Mouse (Mus musculus) heart, embryonic 11.5 days (tissue): ENCODE data around the gene Lgals3bp. TPM values are rescaled to one million over a fixed set of nuclear protein-coding genes. Genes with fewer than 3 reads are reported as not detected.

Experiments used
- ATAC-seq: fragments of 200-750 bp; cut with Nextera tagmentation; replicated peaks from 2 replicates; pipeline ENCODE4 v1.8.0; 2017; ENCODE audit warnings: moderate library complexity; ENCODE audit not compliant: insufficient number of reproducible peaks, low FRiP score, low TSS enrichment
- H3K27ac ChIP-seq: fragments of 300-500 bp; sonication (generic); 2 replicates; pipeline ENCODE4 v1.5.1; 2014; ENCODE audit warnings: mild to moderate bottlenecking, low read depth, low read length
- H3K27me3 ChIP-seq: fragments of 300-500 bp; sonication (generic); 2 replicates; pipeline ENCODE4 v1.6.1; 2014; ENCODE audit warnings: mild to moderate bottlenecking, low read length, mixed read lengths; ENCODE audit not compliant: control insufficient read depth, insufficient read depth
- H3K36me3 ChIP-seq: fragments of 300-500 bp; sonication (generic); 2 replicates; pipeline ENCODE4 v1.6.1; 2014; ENCODE audit warnings: mild to moderate bottlenecking, low read length, moderate library complexity, mixed read lengths; ENCODE audit not compliant: control insufficient read depth, insufficient read depth
- H3K4me1 ChIP-seq: fragments of 300-500 bp; sonication (generic); 2 replicates; pipeline ENCODE4 v1.6.1; 2014; ENCODE audit warnings: low read length; ENCODE audit not compliant: control insufficient read depth, insufficient read depth
- H3K4me2 ChIP-seq: fragments of 300-500 bp; sonication (generic); 2 replicates; pipeline ENCODE4 v1.6.1; 2014; ENCODE audit warnings: mild to moderate bottlenecking, moderate library complexity
- H3K4me3 ChIP-seq: fragments of 300-500 bp; sonication (generic); 2 replicates; pipeline ENCODE4 v1.5.1; 2014; ENCODE audit warnings: low read depth, low read length
- H3K9ac ChIP-seq: fragments of 300-500 bp; sonication (generic); 2 replicates; pipeline ENCODE4 v1.6.1; 2014; ENCODE audit warnings: mild to moderate bottlenecking, low read depth, low read length, moderate library complexity
- H3K9me3 ChIP-seq: fragments of 300-500 bp; sonication (generic); replicated peaks from 2 replicates; pipeline ENCODE4 v1.6.1; 2016; ENCODE audit warnings: low read length; ENCODE audit not compliant: control insufficient read depth
- WGBS: fragments of 180-500 bp; shearing (Covaris S2); extraction: QIAGEN DNeasy Blood & Tissue Kit; methylation state at CpG from one replicate; pipeline ENCODE4 v1.1.7; 2014; ENCODE audit not compliant: insufficient replicate concordance; 5-methylcytosine and 5-hydroxymethylcytosine counted together
- polyA plus RNA-seq: library from polyadenylated mRNA; unstranded; fragments of >200 nt; fragmentation: Nextera tagmentation; extraction: Ambion mirVana; gene quantifications from 2 replicates; pipeline ENCODE4 v1.2.1, GENCODE M21; 2014

Gene Lgals3bp
- polyA plus RNA-seq, 1 experiment from 2014 or later = 3.1 TPM

DNA sequence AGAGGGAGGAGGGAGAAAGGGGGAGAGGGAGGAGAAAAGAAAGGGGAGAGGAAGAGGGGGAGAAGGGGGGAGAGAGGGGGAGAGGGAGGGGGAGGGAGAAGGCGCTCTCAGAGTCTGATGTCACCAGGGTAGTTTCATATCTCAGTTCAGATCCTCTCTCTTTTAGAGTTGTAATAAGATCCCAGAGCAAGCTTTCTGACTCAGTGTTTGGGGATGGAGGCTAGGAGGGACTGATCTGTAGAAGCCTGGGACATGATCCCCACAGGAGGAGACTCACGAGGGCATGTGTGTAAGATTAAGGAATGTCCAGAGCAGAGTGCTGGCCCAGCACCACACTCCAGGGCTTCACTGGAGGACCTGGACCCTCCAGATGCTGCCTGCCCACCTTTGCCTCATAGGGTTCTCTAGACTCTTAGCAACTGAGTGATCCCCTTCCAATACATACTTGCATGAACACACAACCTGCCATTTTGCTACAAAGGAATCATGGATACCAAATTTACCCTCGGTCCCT, 25.4 kb upstream of the Lgals3bp start:
- no peak overlapping the region for H3K9ac ChIP-seq
- H3K4me1 ChIP-seq = peaks cover 27% of the 10 kb centered on the region
- H3K4me2 ChIP-seq = peak overlapping the region; percentile 60
- H3K36me3 ChIP-seq = no peaks in the 10 kb centered on the region
- H3K27ac ChIP-seq = no peak overlapping the region
- peaks cover 4% of the 10 kb centered on the region; the same call in 1 of the 2 replicates for H3K27me3 ChIP-seq
- ATAC-seq = no peak
- no peak overlapping the region for H3K4me3 ChIP-seq
- H3K9me3 ChIP-seq = no peaks in the 10 kb centered on the region
- WGBS = 37% methylated on average over 3 of the region's 3 CpGs

GRCm38 (mm10) chr11:118426765-118427164, 24.9 kb upstream of the Lgals3bp start:
- Histone ChIP-seq H3K27ac (no peak overlapping the region), H3K36me3 (no peaks in the 10 kb centered on the region), H3K27me3 (peaks cover 4% of the 10 kb centered on the region; the same call in 1 of the 2 replicates), H3K9ac (no peak overlapping the region), H3K4me2 (no peak overlapping the region), H3K9me3 (no peaks in the 10 kb centered on the region), H3K4me3 (no peak overlapping the region), H3K4me1 (peaks cover 24% of the 10 kb centered on the region)
- 59% methylated on average over 5 of the region's 5 CpGs for WGBS
- no peak for ATAC-seq

DNA sequence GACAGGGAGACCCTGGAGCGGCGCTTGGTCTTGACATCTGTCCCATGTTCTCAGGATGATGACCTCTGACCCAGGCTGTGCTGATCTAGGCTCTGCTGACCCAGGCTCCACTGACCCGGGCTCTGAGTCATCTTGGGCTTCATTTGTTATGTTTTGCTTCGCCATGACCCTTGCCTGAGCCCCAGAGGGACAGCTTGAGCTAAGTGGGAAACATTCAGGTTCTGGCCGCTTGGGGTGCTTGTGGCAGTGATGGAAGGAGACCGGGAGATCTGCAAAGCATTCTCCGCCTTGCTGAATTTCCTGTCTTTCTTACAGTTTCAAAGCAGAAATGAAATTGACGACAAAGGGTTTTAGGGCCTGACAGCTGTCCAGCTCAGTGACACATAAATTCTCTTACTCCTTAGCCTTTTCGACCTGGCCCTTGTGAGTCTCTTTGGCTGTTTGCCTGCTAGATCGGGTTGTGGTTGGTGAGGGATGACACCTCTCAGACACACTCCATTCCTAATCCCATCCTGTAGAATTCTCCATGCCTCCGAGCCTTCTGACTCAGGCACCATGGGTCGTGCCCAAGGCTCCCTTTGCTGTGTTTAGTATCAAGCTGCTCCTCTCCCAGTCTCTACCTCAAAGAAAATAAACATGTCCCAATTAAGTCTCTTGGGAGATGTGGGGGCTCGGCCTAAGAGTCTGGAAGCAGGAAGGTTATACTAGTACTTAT, 22.9 kb upstream of the Lgals3bp start:
- Histone ChIP-seq H3K36me3 (no peaks in the 10 kb centered on the region), H3K4me1 (peaks cover 24% of the 10 kb centered on the region), H3K4me2 (no peak overlapping the region), H3K9ac (no peak overlapping the region), H3K27me3 (peaks cover 4% of the 10 kb centered on the region; the same call in 1 of the 2 replicates), H3K4me3 (no peak overlapping the region), H3K9me3 (no peaks in the 10 kb centered on the region), H3K27ac (no peak overlapping the region)
- WGBS = 45% methylated on average over 13 of the region's 13 CpGs
- no peak for ATAC-seq

- Histone ChIP-seq H3K4me2 (peak overlapping the region; percentile 63), H3K9me3 (no peaks in the 10 kb centered on the region), H3K36me3 (no peaks in the 10 kb centered on the region), H3K9ac (peak overlapping the region; percentile 48), H3K4me1 (peaks cover 16% of the 10 kb centered on the region), H3K27me3 (no peaks in the 10 kb centered on the region), H3K27ac (no peak overlapping the region), H3K4me3 (peak overlapping the region; percentile 24)
- WGBS = 8% methylated on average over 18 of the region's 18 CpGs
- no peak for ATAC-seq
Observed at GRCm38 (mm10) chr11:118423266-118423971, 21.5 kb upstream of the Lgals3bp start.

- Histone ChIP-seq H3K4me2 (no peak overlapping the region), H3K27ac (no peak overlapping the region), H3K4me1 (peaks cover 14% of the 10 kb centered on the region), H3K36me3 (peaks cover 2% of the 10 kb centered on the region; the same call in 1 of the 2 replicates), H3K27me3 (no peaks in the 10 kb centered on the region), H3K9me3 (no peaks in the 10 kb centered on the region), H3K4me3 (no peak overlapping the region), H3K9ac (no peak overlapping the region)
- 78% methylated on average over 7 of the region's 7 CpGs for WGBS
- ATAC-seq = no peak
Observed at GRCm38 (mm10) chr11:118420261-118420660, 18.4 kb upstream of the Lgals3bp start.

DNA sequence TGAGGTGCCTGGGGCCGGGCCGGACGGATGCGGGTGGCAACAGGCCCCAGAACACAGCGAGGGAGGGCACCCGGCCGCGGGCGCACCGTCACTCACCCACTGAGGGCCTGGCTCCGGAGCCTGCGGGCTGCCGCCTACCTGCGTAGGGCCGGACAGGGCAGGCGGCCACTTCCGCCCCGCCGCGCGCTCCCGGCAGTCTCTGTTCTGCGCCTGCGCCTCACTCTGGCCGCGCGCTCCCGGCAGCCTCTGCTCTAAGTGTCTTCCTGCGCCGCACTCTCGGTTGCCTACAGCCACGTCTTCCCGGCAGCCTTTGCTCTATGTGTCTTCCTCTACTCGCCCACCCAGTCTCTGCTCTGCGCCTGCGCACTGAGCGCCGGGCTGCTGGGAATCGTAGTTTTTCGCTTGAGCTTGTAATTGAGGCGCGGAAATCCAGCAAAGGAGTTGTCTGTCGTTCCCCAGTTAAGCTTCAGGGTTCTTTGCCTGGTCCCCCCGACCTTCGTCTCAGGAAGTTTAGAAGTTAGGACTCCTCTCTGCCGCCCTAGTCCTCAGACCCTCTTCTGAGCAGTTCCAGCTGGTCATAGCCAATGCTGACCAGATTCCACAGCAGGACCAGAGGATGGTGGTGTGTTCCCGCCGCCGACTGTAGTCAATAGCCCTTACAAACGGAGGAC, 17.1 kb upstream of the Lgals3bp start, which contains the start of gene Cant1:
Gene Cant1 (minus strand): TSS at position 253 of the 671 bp plus-strand sequence.
- under 1% methylated on average over 47 of the region's 50 CpGs for WGBS
- Histone ChIP-seq H3K4me1 (peaks cover 14% of the 10 kb centered on the region), H3K4me2 (peak within 1 kb of the TSS; percentile 94), H3K36me3 (peaks cover 6% of the 10 kb centered on the region; the same call in 1 of the 2 replicates), H3K9ac (peak within 1 kb of the TSS; percentile 92), H3K9me3 (no peaks in the 10 kb centered on the region), H3K4me3 (peak within 1 kb of the TSS; percentile 89), H3K27ac (peak within 1 kb of the TSS; percentile 62), H3K27me3 (no peaks in the 10 kb centered on the region)
- ATAC-seq = peak; percentile 93

DNA sequence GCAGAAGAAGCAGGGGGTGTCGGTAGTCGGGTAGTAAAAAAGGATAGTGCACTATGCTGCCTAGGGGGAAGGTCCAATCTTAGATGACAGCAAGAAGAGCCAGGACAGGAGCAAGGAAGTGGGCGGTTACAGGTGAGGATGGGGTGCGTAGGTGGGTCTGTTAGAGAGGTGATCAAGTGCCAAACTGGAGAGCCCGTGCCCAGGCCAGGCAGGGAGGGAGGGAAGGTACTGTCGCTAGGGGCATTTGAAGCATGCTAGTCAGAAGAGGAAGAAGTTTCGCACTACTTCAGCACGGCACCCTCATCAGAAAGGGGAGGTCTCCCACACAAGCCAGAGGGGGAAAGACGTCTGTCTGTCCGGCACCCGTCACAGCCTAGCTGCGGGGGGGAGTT, 16.5 kb upstream of the Lgals3bp start:
- WGBS = 6% methylated on average over 12 of the region's 12 CpGs

DNA sequence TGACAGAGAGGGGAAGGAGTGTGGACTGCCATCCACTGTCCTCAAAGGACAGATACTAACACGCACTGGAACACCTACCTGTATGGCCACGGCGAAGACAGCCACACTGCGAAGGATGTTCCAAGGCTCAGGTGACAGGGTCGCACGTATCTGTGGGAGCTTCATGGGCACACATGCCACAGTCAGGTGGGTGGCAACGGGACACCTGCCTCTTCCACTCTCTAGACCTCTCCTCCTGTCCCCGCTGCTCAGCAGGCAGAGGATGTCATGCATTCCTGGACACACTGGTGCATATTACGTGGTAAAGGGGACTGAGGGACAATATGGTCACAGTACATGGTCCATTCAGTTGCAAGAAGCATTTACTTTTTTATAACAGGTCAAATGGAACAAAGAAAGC, 15.6 kb upstream of the Lgals3bp start:
- no peak for ATAC-seq
- WGBS = 91% methylated on average over 9 of the region's 9 CpGs
- H3K4me1 ChIP-seq = peaks cover 9% of the 10 kb centered on the region; the same call in 1 of the 2 replicates
- H3K27me3 ChIP-seq = no peaks in the 10 kb centered on the region
- peak overlapping the region; percentile 94 for H3K4me2 ChIP-seq
- no peak overlapping the region for H3K9ac ChIP-seq
- no peak overlapping the region for H3K27ac ChIP-seq
- no peak overlapping the region for H3K4me3 ChIP-seq
- no peaks in the 10 kb centered on the region for H3K9me3 ChIP-seq
- peaks cover 6% of the 10 kb centered on the region; the same call in 1 of the 2 replicates for H3K36me3 ChIP-seq

More for the DNA sequence above, 16.5 kb upstream of the Lgals3bp start:
- H3K4me1 ChIP-seq = peaks cover 10% of the 10 kb centered on the region
- no peak for ATAC-seq
- peak overlapping the region; percentile 94 for H3K4me2 ChIP-seq
- H3K9ac ChIP-seq = peak overlapping the region; percentile 92
- no peaks in the 10 kb centered on the region for H3K27me3 ChIP-seq
- H3K36me3 ChIP-seq = peaks cover 6% of the 10 kb centered on the region; the same call in 1 of the 2 replicates
- H3K4me3 ChIP-seq = peak overlapping the region; percentile 89
- H3K9me3 ChIP-seq = no peaks in the 10 kb centered on the region
- H3K27ac ChIP-seq = peak overlapping the region; percentile 62; the same call in 1 of the 2 replicates
